Mouse (Mus musculus) intestine, embryonic 15.5 days (tissue): ENCODE measurements at regions not wholly inside any gene's neighbourhood (a gene's known extent, or its start where the extent isn't known, plus 50 kb on each side); places are given as distances from the start of the nearest gene placed in this dataset.

Source experiments
- ATAC-seq: fragments of 200-750 bp; cut with Nextera tagmentation; 2 replicates; pipeline ENCODE4 v1.8.0; 2017; ENCODE audit warnings: moderate TSS enrichment, moderate library complexity
- H3K27ac ChIP-seq: fragments of 300-500 bp; sonication (generic); 2 replicates; pipeline ENCODE4 v1.5.1; 2015; ENCODE audit warnings: mild to moderate bottlenecking, inconsistent platforms
- H3K27me3 ChIP-seq: fragments of 300-500 bp; sonication (generic); replicated peaks from 2 replicates; pipeline ENCODE4 v1.6.1; 2015; ENCODE audit warnings: inconsistent platforms
- H3K36me3 ChIP-seq: fragments of 300-500 bp; sonication (generic); 2 replicates; pipeline ENCODE4 v1.6.1; 2015; ENCODE audit warnings: inconsistent platforms
- H3K4me1 ChIP-seq: fragments of 300-500 bp; sonication (generic); replicated peaks from 2 replicates; pipeline ENCODE4 v1.6.1; 2015; ENCODE audit warnings: inconsistent platforms
- H3K4me2 ChIP-seq: fragments of 300-500 bp; sonication (generic); replicated peaks from 2 replicates; pipeline ENCODE4 v1.6.1; 2015; ENCODE audit warnings: mild to moderate bottlenecking, inconsistent platforms
- H3K4me3 ChIP-seq: fragments of 300-500 bp; sonication (generic); replicated peaks from 2 replicates; pipeline ENCODE4 v1.5.1; 2015; ENCODE audit warnings: inconsistent platforms
- H3K9ac ChIP-seq: fragments of 300-500 bp; sonication (generic); 2 replicates; pipeline ENCODE4 v1.6.1; 2015; ENCODE audit warnings: inconsistent platforms
- H3K9me3 ChIP-seq: fragments of 300-500 bp; sonication (generic); 2 replicates; pipeline ENCODE4 v1.6.1; 2016; ENCODE audit warnings: inconsistent platforms
- WGBS: fragments of 180-500 bp; shearing (Covaris S2); methylation state at CpG from one replicate; pipeline ENCODE4 v1.1.7; 2015; 5-methylcytosine and 5-hydroxymethylcytosine counted together

DNA sequence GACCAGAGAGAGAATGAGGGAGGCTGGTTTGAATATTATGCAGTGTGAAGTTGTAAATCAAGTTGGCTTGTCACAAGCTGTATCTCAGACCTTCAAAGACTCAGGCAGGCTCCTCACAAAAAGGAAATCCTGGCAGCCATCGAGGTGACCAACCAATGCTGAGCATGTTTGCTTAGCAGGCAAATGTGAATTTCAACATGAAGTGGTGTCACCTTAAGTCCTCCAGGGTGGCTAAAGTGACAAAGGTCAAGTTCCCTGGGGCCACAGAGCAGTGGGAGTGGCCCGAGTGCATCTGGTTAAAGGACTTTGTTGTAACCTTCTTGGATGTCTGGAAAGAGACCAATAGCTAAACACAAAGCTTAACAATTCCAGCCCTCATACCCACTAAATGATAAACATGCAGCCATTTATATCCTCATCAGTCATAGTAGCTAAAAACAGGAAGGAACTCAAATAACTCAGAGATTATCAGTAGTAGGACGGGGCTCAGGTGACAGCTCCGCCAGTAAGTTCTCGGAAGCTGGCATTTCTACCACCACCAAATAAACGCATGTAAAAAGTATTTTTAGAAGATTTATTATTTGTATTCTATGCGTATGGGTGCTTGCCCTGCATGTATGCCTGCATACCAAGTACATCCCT, 258.6 kb upstream of the Stt3b start:
- 49% methylated on average over 7 of the region's 7 CpGs for WGBS

DNA sequence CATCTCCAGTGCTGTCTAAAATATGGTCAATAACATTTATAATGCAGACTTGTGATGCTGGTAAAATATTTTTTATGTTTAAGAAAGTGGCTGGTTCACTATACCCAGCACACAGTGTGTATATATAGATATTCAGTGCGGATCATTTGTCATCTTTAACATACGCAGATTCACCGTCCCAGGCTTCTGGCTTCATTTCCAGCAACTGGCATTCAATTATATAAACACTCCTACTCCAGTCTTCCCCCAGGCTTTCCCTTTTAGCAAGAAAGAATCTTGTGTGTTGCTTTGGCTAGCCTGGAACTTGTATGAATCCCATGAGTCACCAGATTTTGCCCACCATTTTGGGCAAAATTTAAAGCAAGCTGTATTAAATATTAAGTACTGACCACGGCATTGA, 260.8 kb upstream of the Stt3b start:
- no peak overlapping the region for H3K9ac ChIP-seq
- H3K4me2 ChIP-seq = no peak overlapping the region
- ATAC-seq = no peak
- H3K4me3 ChIP-seq = no peak overlapping the region
- H3K9me3 ChIP-seq = no peaks in the 10 kb centered on the region
- H3K4me1 ChIP-seq = no peaks in the 10 kb centered on the region
- no peaks in the 10 kb centered on the region for H3K36me3 ChIP-seq
- no peak overlapping the region for H3K27ac ChIP-seq
- WGBS = 47% methylated on average over 4 of the region's 4 CpGs
- H3K27me3 ChIP-seq = no peaks in the 10 kb centered on the region

More for the DNA sequence above, 258.6 kb upstream of the Stt3b start:
- Histone ChIP-seq H3K27me3 (no peaks in the 10 kb centered on the region), H3K9ac (no peak overlapping the region), H3K4me2 (no peak overlapping the region), H3K9me3 (no peaks in the 10 kb centered on the region), H3K4me1 (no peaks in the 10 kb centered on the region), H3K27ac (no peak overlapping the region), H3K36me3 (no peaks in the 10 kb centered on the region), H3K4me3 (no peak overlapping the region)
- ATAC-seq = no peak

DNA sequence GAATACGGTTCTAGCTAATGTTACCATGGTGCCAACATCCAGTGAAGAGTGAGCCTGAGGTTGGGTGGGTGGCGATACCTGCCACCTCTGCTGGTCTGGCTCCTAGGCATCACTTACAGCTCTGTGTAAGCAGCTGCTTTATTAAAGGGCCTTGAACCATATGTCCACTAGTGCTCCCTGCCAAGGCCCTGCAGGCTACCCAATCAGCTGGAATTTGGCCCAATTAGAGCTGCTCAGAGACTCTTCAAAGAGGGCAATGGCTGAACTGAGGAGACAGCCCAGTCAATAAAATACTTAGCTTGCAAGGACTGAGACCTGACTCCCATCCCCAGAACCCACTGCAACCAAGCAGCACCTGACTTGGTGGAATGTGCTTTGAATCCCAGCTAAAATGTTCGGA, 270.9 kb upstream of the Stt3b start:
- Histone ChIP-seq H3K9ac (no peak overlapping the region), H3K27me3 (no peaks in the 10 kb centered on the region), H3K4me1 (no peaks in the 10 kb centered on the region), H3K36me3 (no peaks in the 10 kb centered on the region), H3K27ac (no peak overlapping the region), H3K4me2 (no peak overlapping the region), H3K9me3 (no peaks in the 10 kb centered on the region), H3K4me3 (no peak overlapping the region)
- ATAC-seq = no peak
- 82% methylated on average over 3 of the region's 3 CpGs for WGBS

DNA sequence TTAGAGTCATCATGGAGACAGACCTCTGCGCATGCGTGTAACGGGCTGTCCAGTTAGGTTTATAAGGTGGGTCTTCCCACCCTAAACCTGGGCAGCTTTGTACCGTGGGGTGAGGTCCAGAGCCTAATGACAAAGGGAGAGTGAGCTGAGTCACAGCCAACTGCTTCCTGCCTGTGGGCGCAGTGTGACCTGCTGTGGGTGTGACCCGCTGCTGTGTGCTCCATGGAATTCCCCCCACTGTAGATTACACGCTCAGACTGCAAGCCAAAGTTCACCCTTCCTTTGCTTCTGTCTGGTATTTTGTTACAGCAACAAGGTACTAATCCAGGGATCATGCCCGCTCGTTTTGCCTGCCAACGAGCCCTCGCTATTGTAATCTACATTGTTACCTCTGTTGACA, 273.3 kb upstream of the Stt3b start:
- H3K4me1 ChIP-seq = no peaks in the 10 kb centered on the region

DNA sequence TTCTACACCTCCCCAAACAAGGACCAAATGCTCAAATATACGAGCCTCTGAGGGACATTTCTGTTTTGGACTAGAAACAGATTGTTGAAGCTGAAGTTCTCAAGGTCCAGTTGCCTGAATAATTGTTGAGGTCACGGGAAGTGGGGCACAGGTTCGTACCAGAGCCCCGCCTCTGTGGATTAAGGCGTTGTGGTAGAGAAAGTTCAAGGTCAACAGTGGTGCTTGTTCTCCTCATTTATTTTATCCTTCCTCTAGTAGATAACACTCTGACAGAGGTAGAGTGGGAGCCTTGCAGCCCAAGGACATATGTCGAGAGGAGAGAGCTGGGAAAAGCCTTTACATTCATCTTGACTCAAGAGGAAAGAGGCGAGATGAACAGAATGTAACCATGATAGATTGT, 274.7 kb upstream of the Stt3b start:
- Histone ChIP-seq H3K27ac (no peak overlapping the region), H3K9me3 (no peaks in the 10 kb centered on the region), H3K9ac (no peak overlapping the region), H3K27me3 (no peaks in the 10 kb centered on the region), H3K4me3 (no peak overlapping the region), H3K4me1 (no peaks in the 10 kb centered on the region), H3K4me2 (no peak overlapping the region), H3K36me3 (no peaks in the 10 kb centered on the region)
- ATAC-seq = no peak
- WGBS = 67% methylated on average over 7 of the region's 7 CpGs

More for the DNA sequence above, 273.3 kb upstream of the Stt3b start:
- no peak overlapping the region for H3K9ac ChIP-seq
- no peak overlapping the region for H3K4me3 ChIP-seq
- no peak overlapping the region for H3K27ac ChIP-seq
- no peak overlapping the region for H3K4me2 ChIP-seq
- ATAC-seq = no peak
- H3K36me3 ChIP-seq = no peaks in the 10 kb centered on the region
- WGBS = 89% methylated on average over 11 of the region's 11 CpGs
- no peaks in the 10 kb centered on the region for H3K27me3 ChIP-seq
- no peaks in the 10 kb centered on the region for H3K9me3 ChIP-seq

DNA sequence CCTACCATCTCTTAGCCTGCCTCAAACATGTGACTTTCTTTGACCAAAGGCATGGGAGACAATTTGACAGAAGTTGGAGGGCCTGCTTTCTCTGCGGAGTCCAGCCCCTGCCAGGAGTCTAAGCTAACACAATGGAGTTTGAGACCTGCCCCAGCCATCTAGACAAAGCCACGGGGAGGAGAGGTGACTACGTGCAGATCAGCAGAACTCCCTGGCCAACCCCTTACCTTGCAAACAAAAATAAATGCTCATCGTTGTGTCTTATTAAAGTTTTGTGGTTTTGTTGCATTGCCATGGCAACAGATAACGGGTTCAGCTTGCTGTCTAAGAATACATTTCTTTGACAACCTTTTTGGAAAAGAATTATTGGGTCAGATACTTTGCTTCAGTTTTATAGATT, 282.2 kb upstream of the Stt3b start:
- 83% methylated on average over 5 of the region's 5 CpGs for WGBS
- Histone ChIP-seq H3K36me3 (no peaks in the 10 kb centered on the region), H3K4me3 (no peak overlapping the region), H3K27ac (no peak overlapping the region), H3K9me3 (no peaks in the 10 kb centered on the region), H3K9ac (no peak overlapping the region), H3K4me1 (no peaks in the 10 kb centered on the region), H3K27me3 (no peaks in the 10 kb centered on the region), H3K4me2 (no peak overlapping the region)
- ATAC-seq = no peak

DNA sequence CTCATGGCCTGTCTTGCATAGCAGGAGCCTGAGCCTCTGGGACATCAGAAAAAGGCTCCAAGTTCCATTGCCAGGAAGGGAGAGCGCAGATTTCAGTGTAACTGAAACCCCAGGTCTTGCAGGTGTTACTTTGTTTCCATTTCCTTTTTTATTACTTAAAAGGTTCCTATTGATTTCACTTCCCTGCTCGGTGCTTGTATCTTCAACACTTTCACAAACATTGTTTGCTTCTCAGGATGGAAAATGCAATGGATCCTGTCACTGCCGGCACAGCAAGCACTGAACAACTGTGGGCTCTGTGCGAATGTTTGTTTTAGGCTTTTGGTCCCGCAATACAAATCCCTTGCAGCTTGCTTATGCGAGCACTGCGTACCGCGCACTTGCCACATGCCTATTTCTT, 290.0 kb upstream of the Stt3b start:
- Histone ChIP-seq H3K27me3 (no peaks in the 10 kb centered on the region), H3K4me3 (no peak overlapping the region), H3K4me2 (no peak overlapping the region), H3K4me1 (no peaks in the 10 kb centered on the region), H3K9me3 (no peaks in the 10 kb centered on the region), H3K27ac (no peak overlapping the region), H3K36me3 (no peaks in the 10 kb centered on the region), H3K9ac (no peak overlapping the region)
- 68% methylated on average over 9 of the region's 9 CpGs for WGBS
- no peak for ATAC-seq

DNA sequence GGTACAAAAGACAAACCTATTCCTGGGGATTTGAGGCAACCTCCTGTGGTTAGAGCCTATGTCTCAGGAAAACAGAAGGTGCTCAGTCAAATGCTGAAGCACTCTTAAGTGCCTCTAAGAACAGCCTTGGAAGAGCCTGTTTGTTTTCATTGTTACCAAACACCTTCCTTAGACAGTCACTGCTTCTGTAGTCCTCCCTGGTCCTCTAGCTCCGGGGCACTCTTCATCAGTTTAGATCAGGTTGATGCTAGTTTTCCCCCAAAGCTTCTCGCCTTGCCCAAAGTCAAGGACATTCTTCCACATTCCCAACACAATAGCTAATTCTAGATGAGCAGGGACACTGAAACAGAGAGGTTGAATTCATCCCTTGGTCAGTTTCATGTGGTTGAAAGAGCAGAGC, 290.6 kb upstream of the Stt3b start:
- 79% methylated on average over 2 of the region's 2 CpGs for WGBS
- no peak for ATAC-seq
- H3K36me3 ChIP-seq = no peaks in the 10 kb centered on the region

DNA sequence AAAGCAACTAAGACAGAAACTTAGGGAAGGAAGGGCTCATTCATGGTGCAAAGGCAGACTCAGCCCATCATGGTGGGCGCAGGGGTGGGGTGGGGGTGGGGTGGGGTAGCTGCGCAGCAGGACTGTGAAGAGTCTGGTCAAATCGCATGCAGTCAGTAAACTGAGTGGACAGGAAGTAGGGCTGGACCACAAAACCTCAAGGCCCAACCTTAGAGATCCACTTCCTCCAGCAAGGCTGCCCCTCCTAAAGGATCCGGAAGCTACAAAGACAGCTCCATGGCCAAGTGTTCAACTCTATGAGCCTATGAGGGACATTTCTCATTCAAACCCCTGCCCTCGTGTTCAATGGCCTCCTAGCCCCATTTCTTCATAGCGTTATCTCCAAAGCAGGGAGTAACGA, 292.6 kb upstream of the Stt3b start:
- WGBS = 92% methylated on average over 7 of the region's 7 CpGs
- no peaks in the 10 kb centered on the region for H3K9me3 ChIP-seq
- no peak overlapping the region for H3K4me2 ChIP-seq
- no peak overlapping the region for H3K9ac ChIP-seq
- H3K4me1 ChIP-seq = no peaks in the 10 kb centered on the region
- no peak for ATAC-seq
- no peaks in the 10 kb centered on the region for H3K36me3 ChIP-seq
- no peaks in the 10 kb centered on the region for H3K27me3 ChIP-seq
- no peak overlapping the region for H3K4me3 ChIP-seq
- H3K27ac ChIP-seq = no peak overlapping the region

More for the DNA sequence above, 290.6 kb upstream of the Stt3b start:
- Histone ChIP-seq H3K4me1 (no peaks in the 10 kb centered on the region), H3K4me2 (no peak overlapping the region), H3K27ac (no peak overlapping the region), H3K9me3 (no peaks in the 10 kb centered on the region), H3K27me3 (no peaks in the 10 kb centered on the region), H3K9ac (no peak overlapping the region), H3K4me3 (no peak overlapping the region)

DNA sequence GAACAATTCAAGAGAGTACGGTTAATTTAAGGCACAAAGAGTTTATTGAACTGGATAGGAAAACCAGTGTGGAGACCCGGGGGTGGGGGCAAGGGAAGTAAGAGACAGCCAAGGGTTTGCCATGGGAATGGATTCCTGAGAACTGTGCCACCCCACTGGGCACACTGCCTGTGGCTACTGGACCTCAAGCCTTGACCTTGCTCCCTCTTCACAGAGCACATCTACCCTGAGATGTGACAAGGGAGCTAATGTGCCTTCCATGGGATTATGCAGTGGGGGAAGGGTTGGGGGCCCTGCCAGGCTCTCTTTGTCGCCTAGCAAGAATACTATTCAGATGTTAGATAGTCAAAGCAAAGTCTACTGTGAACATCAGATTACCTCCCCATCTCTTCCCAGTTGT, 294.2 kb upstream of the Stt3b start:
- H3K27me3 ChIP-seq = no peaks in the 10 kb centered on the region
- no peak overlapping the region for H3K9ac ChIP-seq
- H3K36me3 ChIP-seq = no peaks in the 10 kb centered on the region
- no peak overlapping the region for H3K4me2 ChIP-seq
- no peak overlapping the region for H3K27ac ChIP-seq
- WGBS = 82% methylated on average over 3 of the region's 3 CpGs
- H3K9me3 ChIP-seq = no peaks in the 10 kb centered on the region
- no peaks in the 10 kb centered on the region for H3K4me1 ChIP-seq
- no peak overlapping the region for H3K4me3 ChIP-seq
- ATAC-seq = no peak

DNA sequence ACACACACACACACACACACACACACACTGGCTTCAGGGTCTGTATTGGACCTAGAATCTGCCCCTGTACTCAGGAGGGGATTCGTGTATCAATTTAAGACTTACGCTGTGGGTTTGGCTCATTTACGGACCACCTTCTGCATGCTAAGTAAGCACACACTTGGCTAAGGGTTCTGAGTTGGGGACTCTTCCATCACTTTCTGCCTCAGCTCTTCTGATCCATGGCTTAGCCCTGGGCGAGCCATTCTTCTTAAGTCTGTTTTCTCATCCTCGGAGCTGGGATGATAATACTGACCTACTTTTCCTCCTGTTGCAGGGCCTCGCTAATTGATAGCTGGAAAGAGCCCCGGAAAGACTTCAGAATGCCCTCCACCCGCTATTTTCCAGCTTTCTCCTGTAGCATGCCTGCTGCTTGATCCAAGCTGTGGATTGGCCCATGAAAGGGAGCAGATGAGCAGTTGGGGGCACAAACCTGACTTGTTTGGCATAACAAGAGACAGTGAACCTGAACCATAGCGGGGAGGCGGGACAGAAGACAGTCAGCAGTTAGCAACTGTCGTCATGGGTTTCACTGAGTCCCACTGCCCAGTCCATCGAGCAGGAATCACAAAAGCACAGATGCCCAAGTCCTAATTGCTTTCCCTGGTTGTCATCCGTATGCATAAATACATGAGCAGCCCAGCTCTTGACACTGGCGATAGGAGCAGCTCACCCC, 294.9 kb upstream of the Stt3b start:
- Histone ChIP-seq H3K9ac (no peak overlapping the region), H3K27ac (no peak overlapping the region), H3K9me3 (no peaks in the 10 kb centered on the region), H3K4me2 (no peak overlapping the region), H3K36me3 (no peaks in the 10 kb centered on the region), H3K4me1 (no peaks in the 10 kb centered on the region), H3K27me3 (no peaks in the 10 kb centered on the region), H3K4me3 (no peak overlapping the region)
- 80% methylated on average over 14 of the region's 14 CpGs for WGBS
- ATAC-seq = no peak

DNA sequence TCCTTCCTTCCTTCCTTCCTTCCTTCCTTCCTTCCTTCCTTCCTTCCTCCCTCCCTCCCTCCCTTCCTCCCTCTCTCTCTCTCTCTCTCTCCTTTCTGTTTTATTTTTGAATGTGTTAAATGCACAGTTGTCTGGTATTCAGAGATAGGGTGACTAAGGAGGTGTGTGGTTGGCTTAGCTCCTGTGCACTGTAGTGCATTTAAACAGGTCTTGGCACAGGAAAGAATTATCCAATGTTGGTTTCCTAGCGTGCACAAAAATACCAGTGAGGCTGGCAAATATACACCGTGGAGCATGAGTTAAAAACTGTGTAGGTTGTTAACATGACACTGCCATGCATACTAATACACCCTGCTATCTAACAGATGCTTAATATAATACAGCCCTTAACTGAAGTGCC, 297.7 kb upstream of the Stt3b start:
- Histone ChIP-seq H3K4me1 (no peaks in the 10 kb centered on the region), H3K9ac (no peak overlapping the region), H3K4me2 (no peak overlapping the region), H3K36me3 (no peaks in the 10 kb centered on the region), H3K9me3 (no peaks in the 10 kb centered on the region), H3K4me3 (no peak overlapping the region), H3K27me3 (no peaks in the 10 kb centered on the region), H3K27ac (no peak overlapping the region)
- no peak for ATAC-seq
- 70% methylated on average over 2 of the region's 2 CpGs for WGBS

DNA sequence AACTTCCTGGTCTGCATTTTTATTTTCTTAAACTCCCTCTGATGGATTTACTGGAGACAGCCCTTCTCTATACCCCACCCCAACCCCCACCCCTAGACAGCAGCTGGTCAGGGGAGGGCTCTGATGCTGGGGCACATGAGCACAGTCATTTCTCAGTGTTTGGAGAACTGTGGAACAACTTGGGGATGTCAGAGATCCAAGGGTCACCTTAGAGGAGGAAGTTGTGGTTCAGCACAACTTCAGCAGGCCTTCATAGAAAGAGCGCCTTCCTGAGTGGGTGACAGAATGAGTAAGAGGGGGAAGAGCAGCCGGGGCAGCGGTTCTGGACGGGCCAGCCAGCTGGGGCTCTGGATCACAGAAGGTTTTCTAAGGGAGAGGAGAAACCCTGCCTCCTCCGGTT, 298.2 kb upstream of the Stt3b start:
- H3K9ac ChIP-seq = no peak overlapping the region
- no peaks in the 10 kb centered on the region for H3K4me1 ChIP-seq
- no peaks in the 10 kb centered on the region for H3K36me3 ChIP-seq
- H3K9me3 ChIP-seq = no peaks in the 10 kb centered on the region
- H3K4me3 ChIP-seq = no peak overlapping the region
- H3K27me3 ChIP-seq = no peaks in the 10 kb centered on the region
- WGBS = 77% methylated on average over 5 of the region's 5 CpGs
- ATAC-seq = no peak
- no peak overlapping the region for H3K27ac ChIP-seq
- no peak overlapping the region for H3K4me2 ChIP-seq
